Mouse (Mus musculus) thymus, postnatal 4 days (tissue): Measurements from ENCODE around the gene Nemf.

ENCODE experiments used
- DNase-seq: peaks from one replicate; pipeline ENCODE4 v3.0.0; 2021

Nemf gene

DNA sequence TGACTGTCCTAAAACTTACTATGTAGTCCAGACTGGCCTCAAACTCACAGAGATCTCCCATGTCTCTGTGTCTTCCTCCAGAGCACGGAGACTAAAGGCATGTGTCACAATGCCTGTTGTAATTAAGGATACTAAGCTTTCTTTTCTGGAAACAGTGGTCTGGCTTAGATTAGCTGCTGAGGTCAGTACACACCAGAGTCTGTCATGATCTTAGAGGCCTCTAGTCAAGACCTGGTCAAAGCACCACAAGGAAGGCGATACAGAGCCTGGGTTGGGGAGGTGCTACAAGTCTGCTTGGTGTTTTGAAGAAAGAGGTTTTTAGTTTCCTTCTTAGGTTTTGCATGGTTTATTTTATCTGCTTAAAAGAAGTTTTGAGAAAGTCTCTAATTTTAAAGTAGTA, 56.6 kb downstream of the Nemf start:
- no peak for DNase-seq

DNA sequence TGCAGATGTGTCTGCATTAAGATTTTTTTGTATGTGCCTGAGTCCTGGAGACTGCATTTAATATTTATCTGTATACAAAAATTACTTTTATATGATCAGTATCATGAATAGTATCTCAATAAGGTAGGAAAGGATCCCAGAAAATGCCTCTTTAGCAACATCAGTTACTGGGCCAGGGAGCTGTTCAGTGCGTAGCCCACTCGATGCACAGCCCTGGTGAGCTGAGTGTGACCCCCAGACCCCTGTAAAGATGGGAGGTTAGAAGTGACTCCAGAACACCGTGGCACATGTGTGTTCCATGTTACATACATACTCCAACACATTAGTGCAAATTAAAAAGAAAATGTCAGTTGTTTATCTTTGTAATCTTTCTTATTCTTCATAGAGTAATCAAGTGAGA, 57.1 kb downstream of the Nemf start:
- no peak for DNase-seq

DNA sequence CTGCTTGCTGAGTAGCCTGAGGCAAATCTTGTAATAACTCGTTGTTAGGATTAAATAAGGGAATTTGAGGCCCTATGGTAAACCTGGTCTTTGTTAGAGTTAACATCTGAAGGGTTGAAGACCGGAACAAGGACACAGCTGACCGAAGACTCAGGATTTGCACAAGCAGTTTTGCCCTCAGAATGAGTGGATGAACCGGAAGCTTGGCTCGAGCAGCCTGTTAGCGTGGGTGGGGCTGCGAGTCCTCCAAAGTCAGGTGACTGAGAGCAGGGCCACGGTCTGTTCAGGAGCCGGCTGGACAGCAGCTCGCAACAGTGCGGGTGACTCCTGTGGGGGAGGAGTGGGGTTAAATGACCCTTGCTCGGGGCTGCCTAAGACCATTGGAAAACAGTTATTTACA, 57.7 kb downstream of the Nemf start:
- DNase-seq: no peak

DNA sequence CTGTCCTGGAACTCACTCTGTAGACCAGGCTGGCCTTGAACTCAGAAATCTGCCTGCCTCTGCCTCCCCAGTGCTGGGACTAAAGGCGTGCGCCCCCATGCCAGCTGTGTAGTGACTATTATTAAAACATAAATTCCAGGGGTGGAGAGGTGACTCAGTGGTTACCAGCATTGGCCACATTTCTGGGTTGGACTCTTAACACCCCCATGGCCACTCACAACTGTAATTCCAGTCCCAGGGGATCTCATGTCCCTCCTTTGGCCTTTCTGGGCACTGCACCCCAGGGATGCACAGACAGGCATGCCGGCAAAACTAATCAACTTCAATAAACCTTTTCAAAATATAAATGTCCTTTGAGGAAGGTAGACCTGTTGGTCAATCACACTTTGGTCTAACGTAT, 58.7 kb downstream of the Nemf start:
- no peak for DNase-seq

DNA sequence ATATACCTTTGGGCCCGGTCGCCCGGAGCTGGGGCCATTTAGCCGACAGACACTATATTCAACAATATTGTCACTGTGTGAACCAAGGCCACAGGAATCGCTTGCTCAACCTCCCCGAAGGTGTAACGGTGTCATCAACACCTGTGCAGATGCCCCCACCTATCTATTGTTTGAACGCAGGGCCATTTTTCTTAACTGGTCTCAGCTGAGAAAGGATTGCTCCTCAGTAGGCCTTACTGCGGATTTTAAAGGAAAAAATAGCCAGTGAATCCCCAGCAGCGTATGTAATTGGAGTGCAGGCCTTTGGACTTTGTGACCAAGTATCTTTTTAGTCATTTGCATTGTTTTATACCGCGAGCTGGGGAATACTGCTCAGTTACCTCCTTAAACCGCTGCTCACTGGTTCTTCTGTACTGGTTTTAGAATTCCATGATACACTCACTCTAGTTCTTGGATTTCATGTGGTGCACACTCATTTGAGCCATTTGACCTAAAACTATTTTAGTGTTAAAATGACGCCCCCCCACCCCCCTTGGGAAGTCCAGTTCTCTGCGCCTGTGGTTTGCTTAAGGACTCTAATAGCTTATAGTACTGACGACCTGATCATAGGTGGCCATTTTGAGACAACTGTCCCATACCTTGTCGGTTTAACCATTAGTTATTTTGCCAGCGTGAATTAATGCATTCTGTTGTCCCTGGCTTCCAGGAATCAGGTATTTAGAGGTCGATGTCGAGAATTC, 59.4 kb downstream of the Nemf start:
- no peak for DNase-seq

DNA sequence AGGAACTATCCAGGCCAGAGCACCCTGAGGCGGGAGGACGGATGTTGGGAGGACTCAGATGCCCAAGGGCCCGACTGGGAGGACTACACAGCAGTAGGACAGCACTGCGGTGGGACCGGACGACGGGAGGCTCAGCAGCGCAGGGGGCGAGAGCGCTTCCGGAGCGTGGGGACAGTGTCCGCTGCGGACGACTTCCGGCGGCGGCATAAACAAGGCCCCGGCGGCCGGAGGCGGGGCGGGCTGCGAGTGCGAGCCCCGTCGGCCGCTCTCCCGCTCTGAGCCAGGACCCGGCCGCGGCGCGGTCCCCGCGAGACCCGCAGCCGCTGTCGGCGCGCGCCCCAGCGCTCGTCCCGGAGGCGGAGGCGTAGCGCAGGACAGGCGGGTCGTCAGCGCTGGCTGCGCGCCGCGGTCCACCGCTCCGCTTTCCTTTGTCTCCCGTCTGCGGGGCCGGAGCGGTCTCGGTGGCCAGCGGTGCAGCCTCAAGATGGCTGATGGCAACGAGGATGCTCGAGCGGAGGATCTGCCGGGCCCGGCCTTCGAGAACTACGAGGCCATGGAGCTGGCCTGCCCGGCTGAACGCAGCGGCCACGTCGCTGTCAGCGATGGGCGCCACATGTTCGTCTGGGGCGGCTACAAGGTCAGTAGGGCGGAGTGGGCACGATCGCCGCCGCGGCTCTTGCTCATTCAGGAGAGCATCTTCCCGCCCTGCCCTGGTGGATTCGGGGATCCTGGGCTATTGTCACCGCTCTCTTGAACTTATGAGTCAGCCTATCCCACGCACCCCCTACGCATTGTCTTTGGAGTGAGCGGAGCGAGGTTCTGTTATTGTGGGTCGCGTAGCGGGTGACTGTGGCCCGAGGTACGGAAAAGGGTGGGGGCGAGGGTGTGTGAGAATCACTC, 60.2 kb downstream of the Nemf start, which contains the start of gene Klhdc2:
Gene Klhdc2, plus strand, starts transcription at position 171 of the 900 bp plus-strand sequence.
- peak; percentile 71 for DNase-seq

DNA sequence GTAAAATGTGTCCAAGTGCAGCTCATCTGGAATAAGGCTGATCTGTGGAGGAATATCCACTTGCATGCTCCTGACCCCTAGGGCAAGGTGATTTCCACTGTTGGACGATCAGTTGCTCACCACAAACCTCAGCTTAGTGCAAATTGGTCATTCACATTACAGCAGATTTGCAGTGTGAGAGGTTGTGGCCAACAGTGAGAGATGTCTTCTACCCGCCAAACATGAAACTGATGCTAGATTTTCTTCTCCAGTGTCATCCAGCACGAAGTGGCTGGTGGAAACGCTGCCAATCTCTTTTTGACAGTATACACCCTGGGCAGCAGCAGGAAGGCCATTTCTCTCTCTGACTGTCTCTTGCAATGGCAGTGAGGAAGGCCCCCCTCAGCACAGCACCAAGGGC, 61.3 kb downstream of the Nemf start:
- DNase-seq: peak; percentile 15

DNA sequence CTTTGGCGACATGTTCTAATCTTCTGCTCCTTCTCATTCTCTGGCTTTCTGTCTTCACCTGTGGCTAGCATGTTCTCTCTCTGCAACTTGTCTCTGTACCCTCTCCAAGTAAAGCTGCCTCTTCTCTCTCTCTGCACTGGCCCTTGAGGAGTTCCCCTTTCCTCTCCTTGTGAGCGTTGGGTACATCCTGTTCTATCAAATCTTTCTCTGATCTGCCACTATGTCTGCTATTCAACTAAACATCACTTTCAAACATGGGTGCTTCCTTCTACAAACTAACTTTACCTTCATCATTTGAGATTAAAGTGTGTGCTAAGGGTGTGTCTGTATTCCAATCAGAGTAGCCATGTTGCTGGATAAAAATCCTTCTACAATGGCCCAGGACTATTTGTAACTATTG, 62.0 kb downstream of the Nemf start:
- DNase-seq: no peak

DNA sequence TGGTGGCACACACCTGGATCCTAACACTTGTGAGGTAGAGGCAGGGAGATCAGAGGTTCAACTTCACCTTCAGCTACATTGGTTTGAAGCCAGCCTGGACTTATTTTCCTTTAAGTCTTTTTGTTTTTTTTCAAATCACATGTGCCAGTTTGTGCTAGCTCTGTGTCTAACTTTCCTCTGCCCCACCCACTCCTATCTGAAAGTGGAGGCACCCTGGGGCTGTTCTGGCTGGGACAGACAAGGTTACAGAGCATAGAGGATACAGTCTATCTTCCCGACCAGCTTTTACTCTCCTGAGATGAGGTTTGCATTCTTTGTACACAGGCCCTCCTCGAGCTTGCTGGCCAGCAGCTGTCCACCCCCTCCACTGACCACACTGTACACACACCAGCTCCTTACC, 63.1 kb downstream of the Nemf start:
- DNase-seq: no peak

DNA sequence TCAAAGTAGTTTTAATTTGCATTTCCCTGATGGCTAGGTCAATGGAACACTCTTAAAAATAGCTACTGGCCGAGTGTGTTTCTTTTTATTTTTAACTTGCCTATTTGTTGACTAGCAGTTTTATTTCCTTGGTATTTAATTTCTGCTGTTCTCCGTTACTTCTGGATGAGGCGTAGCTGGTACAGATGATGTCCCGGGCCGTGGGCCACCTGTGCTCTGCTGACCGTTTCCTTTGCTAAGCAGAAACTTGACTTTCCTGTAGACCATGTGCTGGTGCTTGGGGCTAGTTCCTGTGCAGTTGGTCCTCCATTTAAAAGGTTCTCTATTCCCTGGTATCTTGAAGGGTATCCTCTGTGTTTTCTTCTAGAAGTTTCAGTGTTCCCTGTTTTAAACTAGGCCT, 64.6 kb downstream of the Nemf start:
- no peak for DNase-seq

DNA sequence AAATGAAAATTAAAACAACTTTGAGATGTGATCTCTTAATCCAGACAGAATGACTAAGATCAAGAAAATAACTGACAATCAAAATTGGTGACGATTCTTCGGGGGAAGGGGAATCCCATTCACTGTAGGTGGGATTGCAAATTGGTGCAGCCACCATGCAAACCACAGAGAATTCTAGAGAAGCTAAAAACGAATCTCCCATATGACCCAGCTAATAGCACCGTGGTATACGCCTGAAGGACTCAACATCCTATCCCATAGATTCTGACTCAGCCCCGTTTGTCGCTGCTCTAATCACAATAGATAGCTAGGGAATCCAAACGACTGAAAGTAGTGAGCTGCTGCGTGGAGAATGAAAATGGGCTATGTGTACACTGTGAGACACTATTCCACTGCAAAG, 68.3 kb downstream of the Nemf start:
- no peak for DNase-seq

DNA sequence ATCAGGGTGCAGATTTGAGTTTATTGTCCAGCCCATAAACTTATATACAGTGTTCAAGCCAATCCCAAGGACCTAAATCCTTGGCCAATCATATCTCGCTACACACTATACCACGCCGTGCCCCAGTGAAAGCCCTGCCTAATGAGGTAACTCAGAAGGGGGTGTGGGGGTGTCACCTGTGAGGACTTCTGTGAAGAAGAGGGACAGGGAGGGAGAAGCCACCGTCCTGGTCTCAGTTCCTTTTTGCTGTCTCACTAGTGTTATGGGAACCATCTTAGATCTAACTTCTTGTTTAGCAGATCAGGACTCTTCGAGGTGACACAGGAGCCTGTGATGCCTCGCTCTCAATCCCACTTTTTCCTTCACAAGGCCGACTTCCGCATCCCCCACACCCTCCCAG, 69.4 kb downstream of the Nemf start:
- DNase-seq: no peak

DNA sequence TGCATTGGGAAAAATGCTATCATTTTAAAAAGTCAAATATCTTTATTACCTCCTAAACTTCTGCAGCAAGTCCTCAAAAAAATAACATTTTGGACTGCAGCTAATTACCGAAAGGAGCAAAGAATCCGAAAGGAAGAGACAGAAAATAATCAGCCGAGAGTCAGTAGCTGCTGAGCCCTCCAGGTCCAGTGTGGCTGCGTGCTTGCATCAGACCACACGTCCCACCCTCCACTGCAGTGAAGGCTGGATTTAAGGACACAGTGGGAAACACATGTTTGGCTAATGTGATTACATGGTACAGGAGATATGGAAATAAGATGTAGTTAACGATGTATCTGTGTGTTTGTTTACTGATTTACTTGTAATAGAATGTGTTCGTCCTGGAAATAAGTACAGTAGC, 73.8 kb downstream of the Nemf start:
- DNase-seq: no peak

DNA sequence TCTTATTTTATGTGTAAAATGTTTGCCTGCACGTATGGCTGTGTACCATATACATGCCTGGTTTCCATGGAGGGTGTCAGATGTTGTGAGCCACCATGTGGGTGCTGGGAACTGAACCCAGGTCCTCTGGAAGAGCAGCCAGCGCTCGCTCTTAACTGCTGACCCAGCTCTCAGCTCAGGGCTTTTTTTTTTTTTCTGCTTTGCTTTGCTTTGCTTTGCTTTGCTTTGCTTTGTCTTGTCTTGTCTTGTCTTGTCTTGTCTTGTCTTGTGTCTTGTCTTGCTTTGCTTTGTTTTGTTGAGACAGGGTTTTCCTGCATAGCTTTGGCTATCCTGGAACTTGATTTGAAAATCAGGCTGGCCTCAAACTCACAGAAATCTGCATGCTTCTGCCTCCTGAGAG, 76.0 kb downstream of the Nemf start:
- no peak for DNase-seq

DNA sequence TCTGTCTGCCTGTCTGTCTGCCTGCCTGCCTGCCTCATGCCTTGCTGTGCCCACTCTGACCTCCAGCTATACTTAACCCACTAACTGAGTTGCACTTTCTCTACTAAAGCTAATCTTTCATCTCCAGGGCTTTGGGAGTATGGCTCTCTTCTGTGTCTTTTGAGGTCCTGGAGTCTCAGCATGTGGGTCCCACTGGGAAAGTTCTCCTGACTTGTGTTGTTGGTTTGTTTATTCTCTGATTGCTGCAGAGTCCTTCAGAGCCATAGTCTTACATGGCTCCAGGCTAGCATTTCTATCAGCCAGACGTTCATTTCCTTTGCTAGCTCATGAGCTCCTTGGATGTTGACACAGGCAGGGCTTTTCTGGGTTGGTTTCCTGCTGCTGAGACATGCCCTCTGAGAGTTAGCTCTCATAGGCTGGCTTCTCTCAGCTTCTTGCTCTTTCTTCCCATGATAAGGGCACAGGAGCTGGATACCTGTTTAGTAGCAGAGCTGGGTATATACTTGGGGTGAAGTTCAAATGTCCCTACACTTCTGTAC, 77.0 kb downstream of the Nemf start:
- no peak for DNase-seq

DNA sequence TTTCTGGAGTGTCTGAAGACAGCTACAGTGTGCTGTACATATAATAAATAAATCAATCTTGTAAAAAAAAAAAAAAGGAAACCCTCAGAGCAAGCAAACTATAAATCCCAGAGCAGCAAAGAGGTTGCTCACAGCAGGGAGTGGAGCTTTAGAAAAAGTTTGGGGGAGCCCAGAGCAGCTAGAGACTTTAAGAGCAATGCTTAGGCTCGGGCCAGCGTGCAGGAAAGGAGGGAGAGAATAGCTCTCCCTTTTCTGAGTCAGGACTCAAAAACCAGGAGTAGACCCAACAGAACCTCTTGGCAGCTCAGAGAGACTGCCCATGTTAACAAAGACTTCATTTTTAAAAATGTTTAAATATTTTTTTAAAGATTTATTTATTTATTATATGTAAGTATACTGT, 88.0 kb downstream of the Nemf start:
- DNase-seq: no peak

DNA sequence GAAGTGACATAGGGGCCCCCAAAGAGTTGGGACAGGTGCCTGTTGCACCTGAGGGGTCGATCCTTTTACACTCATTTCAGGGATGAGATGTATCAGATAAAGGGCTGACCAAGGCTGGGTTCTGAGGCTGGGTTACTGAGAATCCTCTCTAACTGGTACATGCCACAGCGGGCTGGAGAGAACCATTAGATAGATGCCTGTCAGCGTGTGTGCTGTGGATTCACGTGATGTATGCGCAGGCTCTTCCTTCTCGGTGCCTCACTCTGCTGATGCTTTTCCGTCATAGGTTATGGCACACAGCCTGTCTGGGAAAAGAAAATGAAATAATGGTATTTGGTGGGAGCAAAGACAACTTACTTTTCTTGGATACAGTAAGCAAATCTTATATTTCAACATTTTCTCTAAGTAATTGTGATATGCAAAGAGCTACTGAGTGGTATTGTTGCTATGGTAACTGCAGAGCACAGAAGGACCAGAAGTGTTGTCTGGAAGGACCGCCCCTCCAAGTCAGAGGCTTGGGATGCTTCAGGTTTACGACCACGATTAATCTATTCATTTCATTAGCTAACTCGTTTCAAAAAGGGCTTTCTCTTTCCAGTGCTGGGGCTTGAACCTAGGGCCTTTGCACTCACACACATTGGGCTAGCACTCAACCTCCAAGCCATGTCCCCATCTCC, 88.9 kb downstream of the Nemf start:
- DNase-seq: no peak

DNA sequence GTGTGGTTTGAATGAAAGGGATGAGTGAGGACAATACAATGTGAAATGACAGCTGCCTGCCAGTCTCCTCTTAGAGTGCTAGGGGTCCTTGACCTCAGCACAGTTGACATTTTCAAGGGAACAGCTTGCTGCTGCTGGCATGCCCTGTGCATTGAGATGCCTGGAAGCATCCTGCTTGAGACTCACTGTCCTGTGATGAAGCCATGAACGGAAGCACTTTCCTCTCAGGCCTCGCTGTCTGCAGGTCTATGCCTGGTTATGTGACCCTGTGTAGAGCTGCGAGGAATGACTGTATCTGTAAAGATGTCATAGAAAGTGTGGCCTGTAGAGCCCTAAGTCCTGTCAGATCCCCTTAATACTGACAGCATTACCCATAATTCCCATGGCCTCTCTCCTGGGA, 91.9 kb downstream of the Nemf start:
- DNase-seq: no peak

DNA sequence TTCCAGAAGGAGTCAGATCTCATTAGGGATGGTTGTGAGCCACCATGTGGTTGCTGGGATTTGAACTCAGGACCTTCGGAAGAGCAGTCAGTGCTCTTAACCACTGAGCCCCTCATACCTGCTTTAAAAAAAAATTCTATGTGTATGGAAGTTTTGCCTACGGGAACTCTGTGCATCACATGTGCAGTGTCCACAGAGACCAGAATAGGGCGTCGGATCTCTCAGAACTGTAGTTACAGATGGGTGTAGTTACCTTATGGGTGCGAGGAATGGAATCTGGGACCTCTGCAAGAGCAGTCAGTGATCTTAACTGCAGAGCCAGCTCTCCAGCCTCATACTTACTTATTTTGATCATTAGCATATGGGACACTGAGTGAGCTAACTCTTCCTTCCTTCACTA, 94.7 kb downstream of the Nemf start:
- no peak for DNase-seq
